Mouse (Mus musculus): ENCODE measurements around the gene Zbtb16. TPM values are rescaled to one million over a fixed set of nuclear protein-coding genes. Genes with fewer than 3 reads are reported as not detected.

Gene Zbtb16
- polyA plus RNA-seq, 1 experiment from 2014 or later = 1.00 TPM

DNA sequence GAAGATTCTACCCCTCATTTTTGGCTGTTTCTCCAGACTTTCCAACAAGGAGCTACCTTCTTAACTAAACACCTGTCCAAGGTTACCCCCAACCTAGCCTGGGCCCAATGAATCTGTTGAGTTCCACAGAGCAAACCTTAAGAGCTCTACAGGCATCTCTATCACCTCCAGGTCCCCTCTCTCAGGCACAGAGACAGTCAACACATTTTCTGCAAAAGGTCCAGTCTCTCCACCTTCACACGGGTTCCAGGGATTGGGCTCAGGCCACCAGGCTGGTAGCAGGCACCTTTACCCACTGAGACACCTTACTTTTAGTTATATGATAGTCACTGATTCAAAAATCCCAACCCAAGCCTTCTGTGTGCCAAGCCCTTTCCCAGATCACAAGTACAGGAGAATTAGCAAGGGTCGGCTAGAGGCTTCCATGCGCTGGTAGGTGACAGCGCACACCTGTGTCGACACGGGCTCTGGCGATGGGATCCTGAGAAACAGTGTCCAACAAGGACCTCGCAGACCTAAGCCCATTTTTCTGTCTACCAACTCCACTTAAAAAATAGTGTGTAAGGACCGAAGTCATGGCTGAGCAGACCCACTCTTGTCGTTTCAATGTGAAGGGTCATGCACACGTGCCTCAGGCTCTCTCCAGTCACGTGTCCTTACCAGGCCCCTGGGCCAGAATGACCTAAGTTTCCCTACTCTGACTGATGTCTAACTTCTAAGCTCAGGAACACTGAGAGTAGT lies 101.1 kb downstream of the Zbtb16 start:
- no peaks in the 10 kb centered on the region for H3K36me3 ChIP-seq
- WGBS = 82% methylated on average over 12 of the region's 12 CpGs
- no peak overlapping the region for H3K4me2 ChIP-seq
- H3K27me3 ChIP-seq (replicated peaks) = no peaks in the 10 kb centered on the region; the same call in 1 of the 2 replicates
- no peak for ATAC-seq (ENCODE audit: insufficient number of reproducible peaks, low FRiP score)
- no peak overlapping the region for H3K4me3 ChIP-seq
- peaks cover 33% of the 10 kb centered on the region for H3K4me1 ChIP-seq (replicated peaks)
- H3K27ac ChIP-seq (ENCODE audit: poor library complexity, severe bottlenecking) = no peak overlapping the region
- H3K9ac ChIP-seq = no peak overlapping the region
- H3K9me3 ChIP-seq (replicated peaks) = no peaks in the 10 kb centered on the region

DNA sequence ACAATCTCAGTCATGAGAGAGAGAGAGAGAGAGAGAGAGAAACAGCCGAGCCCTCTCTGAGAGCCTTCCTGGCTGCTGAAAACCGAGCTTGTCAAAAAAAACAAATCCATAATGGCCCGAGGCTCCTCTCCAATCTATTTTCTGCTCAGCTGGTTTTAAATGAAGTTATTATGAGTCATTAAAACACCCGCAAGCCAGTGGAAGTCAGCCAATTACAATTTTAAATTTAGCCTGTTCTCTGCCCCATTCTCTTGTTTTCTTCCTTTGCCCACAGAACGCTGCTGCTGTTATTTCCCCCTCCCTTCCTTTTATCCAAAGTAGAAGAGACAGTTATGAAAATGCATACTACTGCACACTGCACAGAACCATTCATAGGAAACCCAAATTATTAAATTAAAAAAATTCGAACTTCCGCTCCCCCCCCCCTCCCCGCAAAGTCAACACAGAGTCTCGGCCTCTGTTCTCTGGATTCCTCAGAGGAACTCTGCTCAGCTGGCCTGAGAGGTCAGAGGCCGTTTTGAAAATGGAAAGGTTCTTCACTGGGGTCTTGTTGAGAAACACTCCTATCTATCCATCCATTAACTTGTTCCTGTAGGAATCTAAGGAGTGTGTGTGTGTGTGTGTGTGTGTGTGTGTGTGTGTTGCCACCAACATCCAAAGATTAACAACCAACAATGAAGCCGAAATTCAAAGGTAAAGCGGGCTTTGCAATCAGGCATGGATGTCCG lies 102.0 kb downstream of the Zbtb16 start:
- no peak overlapping the region for H3K9ac ChIP-seq

DNA sequence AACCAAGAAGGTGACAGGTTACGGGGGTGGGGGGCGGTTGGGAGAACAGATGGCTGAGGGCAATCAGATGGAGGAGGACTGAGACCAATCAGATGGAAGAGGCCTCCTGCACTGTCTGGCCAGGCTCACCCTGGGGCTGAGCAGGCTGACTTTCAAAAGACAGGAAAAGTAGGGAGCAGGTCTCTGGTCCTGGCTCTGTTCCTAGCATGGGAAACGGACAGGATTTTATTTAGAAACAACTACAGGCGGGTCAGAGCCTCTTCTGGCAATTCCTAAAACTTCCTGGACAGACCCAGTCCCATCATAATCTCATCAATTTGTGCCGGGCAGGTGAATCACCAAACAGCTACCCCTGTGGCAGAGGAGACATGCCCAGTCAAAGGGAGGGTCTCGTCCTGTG lies 102.9 kb downstream of the Zbtb16 start:
- H3K4me1 ChIP-seq (replicated peaks) = peaks cover 45% of the 10 kb centered on the region
- no peak overlapping the region for H3K27ac ChIP-seq (ENCODE audit: poor library complexity, severe bottlenecking)
- no peak overlapping the region for H3K9ac ChIP-seq

More for the DNA sequence above, 102.0 kb downstream of the Zbtb16 start:
- Histone ChIP-seq H3K27me3 (replicated peaks) (no peaks in the 10 kb centered on the region; the same call in 1 of the 2 replicates), H3K27ac (ENCODE audit: poor library complexity, severe bottlenecking) (no peak overlapping the region), H3K36me3 (no peaks in the 10 kb centered on the region), H3K4me1 (replicated peaks) (peaks cover 37% of the 10 kb centered on the region), H3K9me3 (replicated peaks) (no peaks in the 10 kb centered on the region), H3K4me2 (no peak overlapping the region), H3K4me3 (no peak overlapping the region)
- 58% methylated on average over 13 of the region's 13 CpGs for WGBS
- ATAC-seq (ENCODE audit: insufficient number of reproducible peaks, low FRiP score) = no peak

DNA sequence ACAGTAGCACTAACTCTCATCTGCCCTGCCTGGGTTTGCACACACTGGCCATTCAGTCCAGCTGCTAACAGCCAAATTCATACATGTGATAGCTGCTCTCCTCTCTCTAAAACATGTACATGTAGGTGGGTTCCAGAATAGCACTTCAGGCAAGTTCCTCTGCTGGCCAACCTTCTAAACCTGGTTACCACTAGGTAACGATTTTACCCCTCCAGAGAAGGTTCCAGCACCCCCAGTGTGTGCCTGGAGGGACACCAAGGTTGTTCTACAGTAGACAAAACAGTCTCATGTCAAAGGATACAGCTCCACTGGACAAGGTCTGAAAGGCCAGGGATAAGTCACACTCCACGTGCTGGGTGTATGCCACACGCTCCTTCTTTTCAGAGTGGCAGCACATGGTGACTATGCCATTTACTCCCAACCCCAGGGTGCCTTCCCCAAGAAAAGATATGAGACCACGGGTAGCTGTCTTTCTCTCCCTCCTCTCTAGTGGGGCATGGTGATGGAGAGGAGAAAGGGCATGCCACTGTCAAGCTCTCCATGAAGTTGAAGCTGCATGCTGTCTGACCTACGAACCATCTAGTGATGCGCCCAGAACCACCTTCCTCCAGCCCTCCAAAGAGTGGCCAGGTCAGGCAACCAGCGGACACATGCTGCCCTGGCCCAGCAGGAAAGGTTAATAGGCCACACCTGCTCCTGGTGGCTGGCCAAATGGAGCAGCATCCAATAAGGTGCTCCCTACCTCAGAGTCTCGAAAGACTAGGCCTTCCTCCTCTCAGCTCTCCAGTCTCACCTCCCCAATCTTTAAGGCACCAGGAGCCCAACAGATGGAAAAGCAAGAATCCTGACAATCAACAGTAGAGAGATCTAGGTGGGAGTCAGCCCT lies 104.1 kb downstream of the Zbtb16 start:
- Histone ChIP-seq H3K4me2 (no peak overlapping the region), H3K36me3 (no peaks in the 10 kb centered on the region), H3K27ac (ENCODE audit: poor library complexity, severe bottlenecking) (no peak overlapping the region), H3K4me1 (replicated peaks) (peaks cover 41% of the 10 kb centered on the region), H3K27me3 (replicated peaks) (no peaks in the 10 kb centered on the region; the same call in 1 of the 2 replicates), H3K9ac (no peak overlapping the region), H3K4me3 (no peak overlapping the region), H3K9me3 (replicated peaks) (no peaks in the 10 kb centered on the region)
- WGBS = 81% methylated on average over 8 of the region's 8 CpGs
- no peak for ATAC-seq (ENCODE audit: insufficient number of reproducible peaks, low FRiP score)

More for the DNA sequence above, 102.9 kb downstream of the Zbtb16 start:
- Histone ChIP-seq H3K27me3 (replicated peaks) (no peaks in the 10 kb centered on the region; the same call in 1 of the 2 replicates), H3K9me3 (replicated peaks) (no peaks in the 10 kb centered on the region), H3K36me3 (no peaks in the 10 kb centered on the region), H3K4me3 (no peak overlapping the region), H3K4me2 (no peak overlapping the region)
- WGBS = 73% methylated on average over 6 of the region's 6 CpGs
- ATAC-seq (ENCODE audit: insufficient number of reproducible peaks, low FRiP score) = no peak

DNA sequence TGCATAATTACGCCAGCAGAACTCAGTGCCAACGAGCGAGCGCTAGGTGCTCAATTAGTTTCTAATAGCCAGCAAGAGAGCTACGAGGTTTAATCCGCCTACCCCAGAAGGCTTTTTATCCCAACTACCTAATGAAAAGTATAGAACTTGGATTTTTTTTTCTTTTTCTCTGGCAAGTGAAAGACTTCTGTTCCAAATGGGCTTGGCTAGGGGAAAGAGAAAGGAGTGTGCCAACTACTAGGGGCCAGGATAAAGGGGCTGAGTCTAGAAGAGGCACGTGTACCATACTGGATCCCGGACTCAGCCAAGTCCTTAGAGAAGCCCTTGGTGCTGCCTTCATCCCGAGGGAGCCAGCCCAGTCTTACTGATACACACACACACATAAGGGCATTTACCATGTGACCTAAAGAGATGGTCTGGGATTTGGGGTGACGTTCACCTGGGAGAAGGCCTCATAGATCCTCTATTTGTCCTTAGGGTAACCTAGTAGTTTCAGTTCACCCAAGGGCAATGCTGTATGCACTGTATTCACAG lies 105.5 kb downstream of the Zbtb16 start:
- Histone ChIP-seq H3K4me3 (no peak overlapping the region), H3K27ac (ENCODE audit: poor library complexity, severe bottlenecking) (no peak overlapping the region), H3K4me1 (replicated peaks) (peaks cover 32% of the 10 kb centered on the region), H3K27me3 (replicated peaks) (no peaks in the 10 kb centered on the region; the same call in 1 of the 2 replicates), H3K4me2 (no peak overlapping the region), H3K9me3 (replicated peaks) (no peaks in the 10 kb centered on the region), H3K36me3 (no peaks in the 10 kb centered on the region), H3K9ac (no peak overlapping the region)
- no peak for ATAC-seq (ENCODE audit: insufficient number of reproducible peaks, low FRiP score)
- 85% methylated on average over 10 of the region's 10 CpGs for WGBS

DNA sequence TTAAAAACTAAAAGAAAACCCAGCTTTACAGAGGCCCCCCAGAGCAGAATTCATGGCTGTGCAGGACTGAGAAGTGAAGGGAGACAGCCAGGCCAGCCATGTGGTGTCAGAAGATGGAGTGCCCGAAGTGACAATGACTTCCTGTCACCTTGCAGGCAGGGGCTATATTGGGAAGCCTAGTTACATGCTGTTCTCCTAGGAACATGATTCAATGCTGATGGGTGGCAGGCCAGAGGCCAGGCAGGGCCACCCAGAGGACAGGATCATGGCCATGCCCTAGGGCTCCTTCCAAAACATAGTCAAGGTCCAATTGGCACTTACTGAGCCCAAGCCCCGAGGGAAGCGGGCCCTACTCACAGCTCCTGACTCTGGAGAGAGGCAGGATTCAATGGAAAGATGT lies 106.6 kb downstream of the Zbtb16 start:
- Histone ChIP-seq H3K36me3 (no peaks in the 10 kb centered on the region), H3K9me3 (replicated peaks) (no peaks in the 10 kb centered on the region), H3K9ac (no peak overlapping the region), H3K4me3 (no peak overlapping the region), H3K27me3 (replicated peaks) (no peaks in the 10 kb centered on the region; the same call in 1 of the 2 replicates), H3K4me1 (replicated peaks) (peaks cover 30% of the 10 kb centered on the region), H3K4me2 (no peak overlapping the region), H3K27ac (ENCODE audit: poor library complexity, severe bottlenecking) (peak overlapping the region; percentile 64)
- ATAC-seq (ENCODE audit: insufficient number of reproducible peaks, low FRiP score) = peak; percentile 52; the same call in 1 of the 2 replicates
- 50% methylated on average over 3 of the region's 3 CpGs for WGBS

DNA sequence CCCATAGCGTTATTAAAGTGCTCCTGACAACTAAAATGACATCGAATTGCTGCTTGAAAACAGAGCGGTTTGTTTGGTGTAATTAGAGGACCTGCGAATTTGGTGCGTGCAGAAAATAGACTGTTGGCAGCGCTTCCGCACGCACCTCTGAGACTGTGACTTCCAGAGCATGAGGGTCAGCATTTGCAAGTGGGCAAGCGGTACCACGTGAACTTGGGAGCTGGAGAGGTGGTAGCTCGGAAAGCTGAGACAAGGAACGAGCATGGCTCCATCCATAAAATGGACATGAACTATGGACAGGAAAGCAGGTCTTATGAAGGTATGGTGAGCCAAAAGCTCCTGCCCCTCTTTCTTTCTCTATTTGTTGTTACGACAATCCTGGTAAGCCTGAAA lies 107.3 kb downstream of the Zbtb16 start:
- H3K4me3 ChIP-seq = no peak overlapping the region
- H3K36me3 ChIP-seq = no peaks in the 10 kb centered on the region
- peaks cover 34% of the 10 kb centered on the region for H3K4me1 ChIP-seq (replicated peaks)
- 68% methylated on average over 13 of the region's 13 CpGs for WGBS
- H3K9me3 ChIP-seq (replicated peaks) = no peaks in the 10 kb centered on the region
- peak overlapping the region; percentile 60 for H3K27ac ChIP-seq (ENCODE audit: poor library complexity, severe bottlenecking)
- H3K4me2 ChIP-seq = 0 out of 2 replicates have a peak overlapping the region, but pooled peaks have one; percentile 18
- no peaks in the 10 kb centered on the region; the same call in 1 of the 2 replicates for H3K27me3 ChIP-seq (replicated peaks)
- H3K9ac ChIP-seq = 0 out of 2 replicates have a peak overlapping the region, but pooled peaks have one; percentile 48
- no peak for ATAC-seq (ENCODE audit: insufficient number of reproducible peaks, low FRiP score)

DNA sequence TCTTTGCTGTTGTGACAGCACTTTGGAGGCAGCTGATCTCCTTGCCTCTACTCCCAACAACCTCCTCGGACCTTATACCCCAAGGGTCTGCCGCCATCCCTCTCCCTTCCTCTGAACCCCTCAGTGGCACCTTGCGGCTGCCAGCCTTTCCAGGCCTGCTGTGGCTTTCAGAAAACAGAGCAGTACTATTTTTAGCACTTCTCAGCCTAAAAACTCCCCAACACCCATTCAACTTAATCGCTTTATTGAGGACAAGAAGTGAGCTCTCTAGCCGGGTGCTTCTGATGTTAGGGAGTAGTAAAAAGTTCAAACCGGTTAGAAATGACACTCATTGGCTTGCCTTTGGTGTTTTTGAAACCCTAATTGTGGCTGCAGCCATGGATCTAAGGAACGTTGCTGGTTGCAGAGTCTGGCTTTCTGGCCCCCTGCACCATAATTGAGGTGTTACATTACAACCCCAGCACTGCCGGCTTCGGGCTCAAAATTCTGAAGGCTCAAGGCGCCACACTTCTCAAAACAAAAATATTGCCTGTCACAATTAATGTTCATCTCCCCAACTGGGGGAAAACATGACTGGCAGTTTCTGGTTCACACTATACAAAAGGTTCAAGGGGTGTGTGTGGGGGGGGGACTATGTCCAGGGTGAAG lies 107.8 kb downstream of the Zbtb16 start:
- Histone ChIP-seq H3K27me3 (replicated peaks) (no peaks in the 10 kb centered on the region; the same call in 1 of the 2 replicates), H3K4me1 (replicated peaks) (peaks cover 36% of the 10 kb centered on the region), H3K9me3 (replicated peaks) (no peaks in the 10 kb centered on the region), H3K4me3 (no peak overlapping the region), H3K36me3 (no peaks in the 10 kb centered on the region), H3K4me2 (peak overlapping the region; percentile 18), H3K27ac (ENCODE audit: poor library complexity, severe bottlenecking) (peak overlapping the region; percentile 60), H3K9ac (peak overlapping the region; percentile 48; the same call in 1 of the 2 replicates)
- no peak for ATAC-seq (ENCODE audit: insufficient number of reproducible peaks, low FRiP score)
- 34% methylated on average over 10 of the region's 10 CpGs for WGBS

DNA sequence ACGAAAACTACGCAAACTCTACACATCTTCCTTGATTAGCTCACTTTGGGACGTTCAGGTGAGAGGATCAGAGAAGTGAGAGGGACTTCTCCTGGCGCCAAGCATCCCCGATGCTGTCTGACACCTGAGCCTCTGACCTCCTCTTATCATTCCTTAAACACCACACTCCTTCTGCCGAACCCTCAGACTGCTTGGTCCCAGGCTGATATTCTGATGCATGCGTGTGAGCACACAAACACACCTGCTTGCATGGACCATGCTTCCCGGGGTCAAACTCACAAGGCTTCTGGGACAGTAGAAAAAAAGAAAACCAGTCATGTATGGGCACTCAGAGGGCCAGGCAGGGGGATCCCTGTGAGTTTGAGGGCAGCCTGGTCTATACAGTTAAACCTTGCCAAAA lies 109.7 kb downstream of the Zbtb16 start:
- Histone ChIP-seq H3K36me3 (no peaks in the 10 kb centered on the region), H3K27me3 (replicated peaks) (no peaks in the 10 kb centered on the region; the same call in 1 of the 2 replicates), H3K4me2 (no peak overlapping the region), H3K4me1 (replicated peaks) (peaks cover 46% of the 10 kb centered on the region), H3K4me3 (no peak overlapping the region), H3K27ac (ENCODE audit: poor library complexity, severe bottlenecking) (no peak overlapping the region), H3K9me3 (replicated peaks) (no peaks in the 10 kb centered on the region), H3K9ac (no peak overlapping the region)
- 76% methylated on average over 8 of the region's 8 CpGs for WGBS
- no peak for ATAC-seq (ENCODE audit: insufficient number of reproducible peaks, low FRiP score)

DNA sequence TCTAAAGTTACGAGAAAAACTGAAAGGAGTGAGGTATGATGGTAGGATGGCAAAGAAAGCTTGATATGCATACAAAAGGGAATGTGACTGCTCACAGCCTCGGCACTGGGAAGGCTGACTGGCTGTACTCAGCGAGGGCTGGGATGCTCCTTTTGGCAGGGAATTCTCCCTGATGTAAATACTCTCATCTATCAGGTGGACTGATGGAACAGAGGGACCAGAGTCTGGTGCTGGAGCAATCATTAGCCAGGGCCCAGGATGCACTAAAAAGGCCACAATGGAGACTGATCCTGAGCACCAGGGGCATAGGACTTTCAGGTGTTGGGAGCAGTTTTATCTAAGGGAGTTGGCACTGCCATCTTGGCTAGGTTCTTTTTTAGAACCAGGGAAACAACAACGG lies 110.1 kb downstream of the Zbtb16 start:
- no peaks in the 10 kb centered on the region for H3K9me3 ChIP-seq (replicated peaks)
- no peaks in the 10 kb centered on the region; the same call in 1 of the 2 replicates for H3K27me3 ChIP-seq (replicated peaks)
- ATAC-seq (ENCODE audit: insufficient number of reproducible peaks, low FRiP score) = no peak
- no peaks in the 10 kb centered on the region for H3K36me3 ChIP-seq
- no peak overlapping the region for H3K27ac ChIP-seq (ENCODE audit: poor library complexity, severe bottlenecking)
- peaks cover 46% of the 10 kb centered on the region for H3K4me1 ChIP-seq (replicated peaks)
- WGBS = 73% methylated on average over 4 of the region's 4 CpGs
- no peak overlapping the region for H3K9ac ChIP-seq
- H3K4me3 ChIP-seq = no peak overlapping the region
- no peak overlapping the region for H3K4me2 ChIP-seq

Measured in heart, embryonic 12.5 days (tissue).